Mouse (Mus musculus): ENCODE measurements at regions not wholly inside any gene's neighbourhood (a gene's known extent, or its start where the extent isn't known, plus 50 kb on each side); places are given as distances from the start of the nearest gene placed in this dataset.

GRCm38 (mm10) chr15:25284354-25285199 lies 129.0 kb downstream of the Basp1 start:
- H3K36me3 ChIP-seq (ENCODE audit: control insufficient read depth, insufficient read depth), result no peaks in the 10 kb centered on the region
- no peak for ATAC-seq (ENCODE audit: low read depth)
- H3K4me2 ChIP-seq (ENCODE audit: low read depth, low read length), result no peak overlapping the region
- no peak overlapping the region for H3K4me3 ChIP-seq (ENCODE audit: low read depth, low read length)
- WGBS (ENCODE audit: insufficient replicate concordance), result 65% methylated on average over 17 of the region's 17 CpGs
- H3K27me3 ChIP-seq (ENCODE audit: control insufficient read depth, insufficient read depth, low read depth, low read length), result no peaks in the 10 kb centered on the region
- no peaks in the 10 kb centered on the region for H3K9me3 ChIP-seq (replicated peaks; ENCODE audit: control insufficient read depth, low read length)
- no peak overlapping the region for H3K9ac ChIP-seq (ENCODE audit: low read depth, low read length)
- no peaks in the 10 kb centered on the region for H3K4me1 ChIP-seq (ENCODE audit: control insufficient read depth, low read depth, low read length)
- no peak overlapping the region for H3K27ac ChIP-seq (ENCODE audit: low read length)

GRCm38 (mm10) chr15:25283713-25284112 lies 129.9 kb downstream of the Basp1 start:
- H3K9me3 ChIP-seq (replicated peaks; ENCODE audit: control insufficient read depth, low read length), result no peaks in the 10 kb centered on the region
- no peak overlapping the region for H3K9ac ChIP-seq (ENCODE audit: low read depth, low read length)
- H3K27me3 ChIP-seq (ENCODE audit: control insufficient read depth, insufficient read depth, low read depth, low read length), result no peaks in the 10 kb centered on the region
- no peak overlapping the region for H3K27ac ChIP-seq (ENCODE audit: low read length)
- H3K4me2 ChIP-seq (ENCODE audit: low read depth, low read length), result no peak overlapping the region
- WGBS (ENCODE audit: insufficient replicate concordance), result 66% methylated on average over 2 of the region's 2 CpGs
- H3K4me3 ChIP-seq (ENCODE audit: low read depth, low read length), result no peak overlapping the region
- no peaks in the 10 kb centered on the region for H3K36me3 ChIP-seq (ENCODE audit: control insufficient read depth, insufficient read depth)
- no peaks in the 10 kb centered on the region for H3K4me1 ChIP-seq (ENCODE audit: control insufficient read depth, low read depth, low read length)
- no peak for ATAC-seq (ENCODE audit: low read depth)

GRCm38 (mm10) chr15:25282346-25282745 lies 131.2 kb downstream of the Basp1 start:
- Histone ChIP-seq H3K27me3 (ENCODE audit: control insufficient read depth, insufficient read depth, low read depth, low read length) (no peaks in the 10 kb centered on the region), H3K4me2 (ENCODE audit: low read depth, low read length) (no peak overlapping the region), H3K27ac (ENCODE audit: low read length) (no peak overlapping the region), H3K9me3 (replicated peaks; ENCODE audit: control insufficient read depth, low read length) (no peaks in the 10 kb centered on the region), H3K4me3 (ENCODE audit: low read depth, low read length) (no peak overlapping the region), H3K9ac (ENCODE audit: low read depth, low read length) (no peak overlapping the region), H3K36me3 (ENCODE audit: control insufficient read depth, insufficient read depth) (no peaks in the 10 kb centered on the region), H3K4me1 (ENCODE audit: control insufficient read depth, low read depth, low read length) (no peaks in the 10 kb centered on the region)
- ATAC-seq (ENCODE audit: low read depth), result no peak
- 35% methylated on average over 9 of the region's 9 CpGs for WGBS (ENCODE audit: insufficient replicate concordance)

DNA sequence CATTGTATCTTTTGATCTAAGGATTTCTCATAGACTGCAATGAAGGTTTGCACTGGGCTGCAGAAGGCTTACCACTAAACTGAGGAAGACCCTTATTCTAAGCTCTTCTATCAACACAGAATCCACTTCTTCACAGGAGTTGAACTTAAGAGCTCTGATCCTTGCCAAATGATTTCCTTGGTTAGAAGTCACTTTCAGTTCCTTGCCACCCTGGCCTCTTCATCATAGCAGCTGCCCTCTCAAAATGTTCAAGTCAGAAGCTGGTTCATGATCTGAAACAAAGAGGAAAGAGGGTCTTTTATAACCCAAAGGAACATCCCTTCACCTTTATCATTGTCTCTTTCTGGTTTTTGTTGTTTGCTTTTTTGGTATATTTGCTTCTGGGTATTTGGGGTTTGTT lies 131.6 kb downstream of the Basp1 start:
- Histone ChIP-seq H3K4me3 (ENCODE audit: low read depth, low read length) (no peak overlapping the region), H3K27me3 (ENCODE audit: control insufficient read depth, insufficient read depth, low read depth, low read length) (no peaks in the 10 kb centered on the region), H3K4me2 (ENCODE audit: low read depth, low read length) (no peak overlapping the region), H3K4me1 (ENCODE audit: control insufficient read depth, low read depth, low read length) (no peaks in the 10 kb centered on the region), H3K36me3 (ENCODE audit: control insufficient read depth, insufficient read depth) (no peaks in the 10 kb centered on the region), H3K9ac (ENCODE audit: low read depth, low read length) (no peak overlapping the region), H3K9me3 (replicated peaks; ENCODE audit: control insufficient read depth, low read length) (no peaks in the 10 kb centered on the region), H3K27ac (ENCODE audit: low read length) (no peak overlapping the region)
- no peak for ATAC-seq (ENCODE audit: low read depth)

DNA sequence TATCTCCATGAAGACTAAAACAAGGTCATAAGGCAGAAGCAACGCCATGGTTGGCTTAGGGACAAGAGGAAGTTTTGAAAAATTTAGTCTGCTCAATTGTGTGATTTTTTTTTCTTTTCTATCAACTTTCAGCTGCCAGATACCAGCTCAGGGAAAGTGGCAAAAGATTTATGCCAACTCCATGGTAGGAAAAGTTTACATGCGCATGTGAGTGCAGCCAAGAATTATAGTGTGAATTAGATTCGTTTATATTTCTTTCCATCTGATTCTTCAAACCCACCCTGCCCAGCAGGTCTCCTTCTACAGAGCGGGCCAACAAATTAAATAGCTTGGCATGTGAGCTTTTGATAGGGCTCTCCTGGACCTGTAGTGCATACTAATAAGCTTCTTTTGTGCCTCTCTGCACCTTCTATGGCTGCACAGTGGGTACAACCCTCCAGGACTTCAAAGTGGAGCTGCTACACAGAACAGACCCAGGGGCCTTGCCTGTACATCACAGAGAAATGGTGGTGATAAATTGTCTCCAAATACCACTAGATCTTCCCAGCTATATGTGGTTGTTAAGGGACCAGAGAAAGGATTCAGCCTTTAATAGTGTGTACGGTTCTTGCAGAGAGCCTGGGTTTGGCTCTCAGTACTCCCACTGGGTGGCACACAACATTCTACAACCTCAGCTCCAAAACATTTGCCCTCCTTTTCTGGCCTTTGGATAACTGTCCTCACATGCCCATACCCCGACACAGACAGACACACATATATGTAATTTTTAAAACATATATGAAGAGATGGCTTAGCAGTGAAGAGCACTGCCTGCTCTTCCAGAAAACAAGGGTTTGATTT lies 135.0 kb downstream of the Basp1 start:
- WGBS (ENCODE audit: insufficient replicate concordance), result 62% methylated on average over 6 of the region's 6 CpGs
- Histone ChIP-seq H3K9ac (ENCODE audit: low read depth, low read length) (no peak overlapping the region), H3K4me1 (ENCODE audit: control insufficient read depth, low read depth, low read length) (no peaks in the 10 kb centered on the region), H3K36me3 (ENCODE audit: control insufficient read depth, insufficient read depth) (no peaks in the 10 kb centered on the region), H3K4me2 (ENCODE audit: low read depth, low read length) (no peak overlapping the region), H3K9me3 (replicated peaks; ENCODE audit: control insufficient read depth, low read length) (no peaks in the 10 kb centered on the region), H3K27me3 (ENCODE audit: control insufficient read depth, insufficient read depth, low read depth, low read length) (no peaks in the 10 kb centered on the region), H3K27ac (ENCODE audit: low read length) (no peak overlapping the region), H3K4me3 (ENCODE audit: low read depth, low read length) (no peak overlapping the region)
- ATAC-seq (ENCODE audit: low read depth), result no peak

DNA sequence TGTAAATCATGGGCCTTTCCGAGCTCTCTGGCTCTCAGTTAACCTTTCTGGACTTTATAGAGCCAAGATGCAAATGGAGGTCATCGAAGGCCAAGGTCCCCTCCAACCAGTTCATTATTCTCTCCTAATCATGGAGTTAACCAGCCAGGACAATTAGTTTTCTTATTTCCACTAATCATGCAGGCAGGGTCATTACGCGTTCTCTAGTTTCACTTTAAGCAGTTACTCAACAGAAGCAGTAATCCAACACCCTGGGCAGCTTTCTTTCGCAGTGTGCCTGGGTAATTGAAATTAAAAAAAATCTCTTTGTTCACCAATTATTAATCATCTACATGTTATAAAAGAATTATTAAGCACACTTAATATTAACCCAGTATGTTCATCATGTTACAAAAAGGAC lies 137.3 kb downstream of the Basp1 start:
- 78% methylated on average over 5 of the region's 5 CpGs for WGBS (ENCODE audit: insufficient replicate concordance)
- Histone ChIP-seq H3K9me3 (replicated peaks; ENCODE audit: control insufficient read depth, low read length) (no peaks in the 10 kb centered on the region), H3K4me1 (ENCODE audit: control insufficient read depth, low read depth, low read length) (no peaks in the 10 kb centered on the region), H3K9ac (ENCODE audit: low read depth, low read length) (no peak overlapping the region), H3K27ac (ENCODE audit: low read length) (no peak overlapping the region), H3K36me3 (ENCODE audit: control insufficient read depth, insufficient read depth) (no peaks in the 10 kb centered on the region), H3K27me3 (ENCODE audit: control insufficient read depth, insufficient read depth, low read depth, low read length) (no peaks in the 10 kb centered on the region), H3K4me2 (ENCODE audit: low read depth, low read length) (no peak overlapping the region), H3K4me3 (ENCODE audit: low read depth, low read length) (no peak overlapping the region)
- no peak for ATAC-seq (ENCODE audit: low read depth)

- WGBS (ENCODE audit: insufficient replicate concordance), result 61% methylated on average over 5 of the region's 5 CpGs
- ATAC-seq (ENCODE audit: low read depth), result no peak
Measured at GRCm38 (mm10) chr15:25271886-25272285, 141.7 kb downstream of the Basp1 start.

DNA sequence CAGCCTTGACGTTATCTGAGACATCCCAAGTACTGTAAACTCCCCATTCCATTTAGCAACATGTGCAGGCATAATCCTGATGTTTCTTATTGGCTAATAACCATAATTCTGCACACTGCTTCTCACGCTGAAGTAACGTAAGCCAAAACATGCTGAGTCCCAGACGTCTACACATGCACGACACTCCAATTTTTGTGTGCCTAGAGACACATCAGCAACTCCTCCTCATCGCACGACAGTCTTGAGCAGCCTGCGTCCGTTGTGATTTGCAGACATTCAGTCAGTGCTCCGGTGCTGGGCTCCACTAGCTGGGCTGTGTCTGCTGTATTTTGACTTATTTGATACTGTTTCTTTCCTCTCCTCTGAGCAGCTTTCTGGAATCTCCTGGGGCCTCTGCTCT lies 143.2 kb downstream of the Basp1 start:
- H3K4me1 ChIP-seq (ENCODE audit: control insufficient read depth, low read depth, low read length), result peaks cover 3% of the 10 kb centered on the region; the same call in 1 of the 2 replicates
- no peak for ATAC-seq (ENCODE audit: low read depth)
- 70% methylated on average over 10 of the region's 10 CpGs for WGBS (ENCODE audit: insufficient replicate concordance)
- H3K4me2 ChIP-seq (ENCODE audit: low read depth, low read length), result no peak overlapping the region
- H3K36me3 ChIP-seq (ENCODE audit: control insufficient read depth, insufficient read depth), result no peaks in the 10 kb centered on the region
- no peak overlapping the region for H3K27ac ChIP-seq (ENCODE audit: low read length)
- H3K27me3 ChIP-seq (ENCODE audit: control insufficient read depth, insufficient read depth, low read depth, low read length), result no peaks in the 10 kb centered on the region
- no peak overlapping the region for H3K4me3 ChIP-seq (ENCODE audit: low read depth, low read length)
- H3K9me3 ChIP-seq (replicated peaks; ENCODE audit: control insufficient read depth, low read length), result no peaks in the 10 kb centered on the region
- no peak overlapping the region for H3K9ac ChIP-seq (ENCODE audit: low read depth, low read length)

More at GRCm38 (mm10) chr15:25271886-25272285, 141.7 kb downstream of the Basp1 start:
- H3K9me3 ChIP-seq (replicated peaks; ENCODE audit: control insufficient read depth, low read length), result no peaks in the 10 kb centered on the region
- no peak overlapping the region for H3K9ac ChIP-seq (ENCODE audit: low read depth, low read length)
- H3K4me1 ChIP-seq (ENCODE audit: control insufficient read depth, low read depth, low read length), result peaks cover 3% of the 10 kb centered on the region; the same call in 1 of the 2 replicates
- no peak overlapping the region for H3K4me3 ChIP-seq (ENCODE audit: low read depth, low read length)
- no peak overlapping the region for H3K4me2 ChIP-seq (ENCODE audit: low read depth, low read length)
- no peaks in the 10 kb centered on the region for H3K36me3 ChIP-seq (ENCODE audit: control insufficient read depth, insufficient read depth)
- no peaks in the 10 kb centered on the region for H3K27me3 ChIP-seq (ENCODE audit: control insufficient read depth, insufficient read depth, low read depth, low read length)
- H3K27ac ChIP-seq (ENCODE audit: low read length), result no peak overlapping the region
